Mouse (Mus musculus) macrophage (primary cell): ENCODE results near the gene Sppl2c. TPM values are rescaled to one million over a fixed set of nuclear protein-coding genes. Genes with fewer than 3 reads are reported as not detected.
"Not testable (repeated sequence)": the region's sequence is repeated elsewhere in the genome, so short reads cannot be mapped to it uniquely, and the experiment has no call there.

ENCODE experiments used
- H3K27ac ChIP-seq: fragments of 350-480 bp; formaldehyde crosslinking; 2 replicates; pipeline ENCODE4 v1.9.0; 2021
- H3K36me3 ChIP-seq: fragments of 350-480 bp; formaldehyde crosslinking; 2 replicates; pipeline ENCODE4 v1.9.0; 2021; ENCODE audit errors: inconsistent target
- H3K4me3 ChIP-seq: fragments of 350-480 bp; formaldehyde crosslinking; 2 replicates; pipeline ENCODE4 v1.9.0; 2021; ENCODE audit errors: inconsistent target
- H3K79me2 ChIP-seq: fragments of 350-480 bp; formaldehyde crosslinking; 2 replicates; pipeline ENCODE4 v1.9.0; 2021; ENCODE audit errors: inconsistent target
- WGBS: methylation state at CpG from one replicate; pipeline ENCODE4 v1.1.7; 2026; ENCODE audit warnings: inconsistent platforms; ENCODE audit not compliant: missing documents; 5-methylcytosine and 5-hydroxymethylcytosine counted together
- polyA plus RNA-seq: library from polyadenylated mRNA; stranded (reverse); fragments of 250-400 nt; gene quantifications from 3 replicates; pipeline ENCODE4 v1.2.4, GENCODE M21; 2018; ENCODE audit warnings: inconsistent platforms

Sppl2c gene
- polyA plus RNA-seq, 1 experiment from 2014 or later: not detected

- Histone ChIP-seq H3K79me2 (no peaks in the 10 kb centered on the region), H3K27ac (no peak overlapping the region), H3K36me3 (no peaks in the 10 kb centered on the region), H3K4me3 (no peak overlapping the region)
- WGBS: 34% methylated on average over 12 of the region's 12 CpGs
Measured at GRCm38 (mm10) chr11:104171281-104171781, 14.8 kb upstream of the Sppl2c start.

- H3K4me3 ChIP-seq: no peak overlapping the region
- H3K36me3 ChIP-seq: no peaks in the 10 kb centered on the region
- no peaks in the 10 kb centered on the region for H3K79me2 ChIP-seq
- no peak overlapping the region for H3K27ac ChIP-seq
- 36% methylated on average over 7 of the region's 7 CpGs for WGBS
Measured at GRCm38 (mm10) chr11:104178893-104179292, 7.2 kb upstream of the Sppl2c start.

GRCm38 (mm10) chr11:104179804-104180203, 6.3 kb upstream of the Sppl2c start:
- H3K27ac ChIP-seq: no peak overlapping the region
- no peaks in the 10 kb centered on the region for H3K36me3 ChIP-seq
- WGBS: 81% methylated on average over 5 of the region's 5 CpGs
- no peaks in the 10 kb centered on the region for H3K79me2 ChIP-seq
- no peak overlapping the region for H3K4me3 ChIP-seq

GRCm38 (mm10) chr11:104182141-104182540, 4.0 kb upstream of the Sppl2c start:
- Histone ChIP-seq H3K36me3 (no peaks in the 10 kb centered on the region), H3K79me2 (no peaks in the 10 kb centered on the region), H3K4me3 (no peak overlapping the region), H3K27ac (no peak overlapping the region)
- 58% methylated on average over 3 of the region's 3 CpGs for WGBS

- 92% methylated on average over 9 of the region's 9 CpGs for WGBS
- H3K79me2 ChIP-seq: no peaks in the 10 kb centered on the region
- H3K27ac ChIP-seq: no peak overlapping the region
- no peaks in the 10 kb centered on the region for H3K36me3 ChIP-seq
- no peak overlapping the region for H3K4me3 ChIP-seq
Measured at GRCm38 (mm10) chr11:104186837-104187150, 667 bp downstream of the Sppl2c start.

GRCm38 (mm10) chr11:104187766-104188165, 1.6 kb downstream of the Sppl2c start:
- Histone ChIP-seq H3K36me3 (no peaks in the 10 kb centered on the region), H3K79me2 (no peaks in the 10 kb centered on the region), H3K4me3 (no peak overlapping the region), H3K27ac (no peak overlapping the region)
- WGBS: 93% methylated on average over 10 of the region's 10 CpGs

GRCm38 (mm10) chr11:104190008-104190407, 3.9 kb downstream of the Sppl2c start:
- 79% methylated on average over 2 of the region's 2 CpGs for WGBS
- Histone ChIP-seq H3K27ac (no peak overlapping the region), H3K4me3 (no peak overlapping the region), H3K79me2 (no peaks in the 10 kb centered on the region), H3K36me3 (no peaks in the 10 kb centered on the region)

GRCm38 (mm10) chr11:104195382-104195781, 9.3 kb downstream of the Sppl2c start:
- Histone ChIP-seq H3K36me3 (no peaks in the 10 kb centered on the region), H3K27ac (no peak overlapping the region), H3K79me2 (no peaks in the 10 kb centered on the region), H3K4me3 (no peak overlapping the region)
- WGBS: 76% methylated on average over 11 of the region's 11 CpGs

- WGBS: 19% methylated on average over 9 of the region's 9 CpGs
- H3K4me3 ChIP-seq: no peak overlapping the region
- no peak overlapping the region for H3K27ac ChIP-seq
- no peaks in the 10 kb centered on the region for H3K36me3 ChIP-seq
- H3K79me2 ChIP-seq: no peaks in the 10 kb centered on the region
Measured at GRCm38 (mm10) chr11:104195791-104196190, 9.7 kb downstream of the Sppl2c start.

- H3K27ac ChIP-seq: no peak overlapping the region
- no peak overlapping the region for H3K4me3 ChIP-seq
- no peaks in the 10 kb centered on the region for H3K36me3 ChIP-seq
- WGBS: 12% methylated on average over 10 of the region's 10 CpGs
- H3K79me2 ChIP-seq: no peaks in the 10 kb centered on the region
Measured at GRCm38 (mm10) chr11:104197861-104198260, 11.7 kb downstream of the Sppl2c start.

GRCm38 (mm10) chr11:104203271-104203670, 17.1 kb downstream of the Sppl2c start:
- H3K27ac ChIP-seq: no peak overlapping the region
- no peaks in the 10 kb centered on the region for H3K79me2 ChIP-seq
- H3K36me3 ChIP-seq: no peaks in the 10 kb centered on the region
- 38% methylated on average over 3 of the region's 3 CpGs for WGBS
- no peak overlapping the region for H3K4me3 ChIP-seq

GRCm38 (mm10) chr11:104206573-104206972, 20.4 kb downstream of the Sppl2c start:
- no peaks in the 10 kb centered on the region for H3K36me3 ChIP-seq
- H3K79me2 ChIP-seq: no peaks in the 10 kb centered on the region
- H3K27ac ChIP-seq: no peak overlapping the region
- WGBS: 79% methylated on average over 4 of the region's 4 CpGs
- no peak overlapping the region for H3K4me3 ChIP-seq

GRCm38 (mm10) chr11:104209041-104209440, 22.9 kb downstream of the Sppl2c start:
- no peak overlapping the region for H3K27ac ChIP-seq
- WGBS: 83% methylated on average over 3 of the region's 3 CpGs
- H3K4me3 ChIP-seq: no peak overlapping the region

GRCm38 (mm10) chr11:104211251-104211650, 25.1 kb downstream of the Sppl2c start:
- WGBS: 89% methylated on average over 6 of the region's 6 CpGs
- Histone ChIP-seq H3K79me2 (no peaks in the 10 kb centered on the region), H3K27ac (no peak overlapping the region), H3K4me3 (no peak overlapping the region), H3K36me3 (no peaks in the 10 kb centered on the region)

More at GRCm38 (mm10) chr11:104209041-104209440, 22.9 kb downstream of the Sppl2c start:
- Histone ChIP-seq H3K79me2 (no peaks in the 10 kb centered on the region), H3K36me3 (no peaks in the 10 kb centered on the region)

GRCm38 (mm10) chr11:104214128-104214527, 28.0 kb downstream of the Sppl2c start:
- H3K36me3 ChIP-seq, H3K4me3 ChIP-seq, H3K79me2 ChIP-seq, H3K27ac ChIP-seq: not testable (repeated sequence)
- WGBS: 96% methylated on average over 5 of the region's 5 CpGs

GRCm38 (mm10) chr11:104218075-104218474, 31.9 kb downstream of the Sppl2c start:
- no peak overlapping the region for H3K4me3 ChIP-seq
- no peak overlapping the region for H3K27ac ChIP-seq
- 84% methylated on average over 3 of the region's 3 CpGs for WGBS

More at GRCm38 (mm10) chr11:104218075-104218474, 31.9 kb downstream of the Sppl2c start:
- H3K79me2 ChIP-seq: no peaks in the 10 kb centered on the region
- no peaks in the 10 kb centered on the region for H3K36me3 ChIP-seq
